Mouse (Mus musculus): ENCODE data around the gene Sf3a1.

The Sf3a1 gene

DNA sequence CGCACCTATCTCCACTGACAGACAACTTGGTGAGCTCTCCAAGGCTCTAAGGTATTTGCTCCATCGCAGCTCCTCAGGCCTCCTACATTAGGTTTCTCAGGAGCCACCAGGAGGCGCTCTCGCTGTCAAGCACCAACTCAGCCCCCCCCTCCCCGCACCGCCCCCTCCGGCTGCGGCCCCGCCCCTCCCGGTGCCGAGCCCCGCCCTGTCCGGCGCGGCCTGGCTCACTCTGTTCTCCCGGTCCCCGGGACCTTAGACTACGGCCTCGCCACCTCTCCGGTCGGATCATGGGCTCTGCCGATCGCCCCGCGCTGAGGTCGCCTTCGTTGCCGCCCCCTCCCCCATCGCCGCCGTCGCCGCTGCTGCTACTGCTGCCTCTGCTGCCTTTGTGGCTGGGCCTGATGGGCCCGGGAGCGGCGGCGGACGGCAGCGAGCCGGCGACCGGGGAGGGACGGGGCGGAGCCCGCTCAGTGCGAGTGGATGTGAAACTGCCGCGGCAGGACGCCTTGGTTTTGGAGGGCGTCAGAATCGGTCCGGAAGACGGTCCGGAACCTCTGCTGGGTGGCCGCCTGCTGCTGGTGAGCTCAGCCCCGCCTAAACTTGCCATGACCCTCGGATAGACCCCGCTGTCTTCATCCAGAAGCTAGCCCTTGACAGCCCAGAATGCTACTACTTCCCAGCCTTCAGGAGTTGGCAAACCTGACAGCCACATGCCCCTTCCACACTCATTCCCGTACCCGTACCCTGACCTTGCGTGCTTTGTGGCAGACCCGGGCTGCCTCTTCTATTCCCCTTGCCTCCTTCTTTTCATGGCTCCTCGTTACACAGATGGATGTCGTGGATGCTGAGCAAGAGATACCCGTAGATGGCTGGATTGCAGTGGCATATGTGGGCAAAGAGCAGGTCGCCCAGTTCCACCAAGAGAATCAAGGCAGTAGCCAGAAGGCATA lies 24.9 kb upstream of the Sf3a1 start, which contains the start of gene Rnf215:
Rnf215 (plus strand) TSS at position 217 of the 950 bp plus-strand sequence.
- in situ Hi-C loops (cut with MboI, MseI): loop anchor here (5.0 to 10.0 kb wide), 3 partner anchors 38 to 440 kb away; partner anchors contain the start of gene Mtfp1

DNA sequence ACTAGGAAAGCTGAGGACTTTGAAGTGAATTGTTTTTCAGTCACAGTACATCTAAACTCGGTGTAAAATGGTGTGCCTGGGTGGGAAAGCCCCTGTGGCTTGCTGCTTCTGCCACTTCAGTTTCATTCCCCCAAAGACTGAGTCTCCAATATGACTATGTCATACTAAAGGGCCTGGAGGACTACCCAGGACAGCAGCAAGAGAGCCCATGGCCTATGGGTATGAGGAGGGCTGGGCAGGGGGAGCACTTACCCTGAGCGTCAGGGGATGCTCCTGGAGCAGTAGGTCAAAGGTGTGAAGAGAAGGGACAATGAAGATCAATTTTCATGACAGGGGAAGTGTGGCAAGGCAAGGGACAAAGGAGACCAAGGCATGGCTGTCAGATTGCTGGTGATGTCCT lies 21.2 kb upstream of the Sf3a1 start:
- in situ Hi-C loops (cut with MboI, MseI): loop anchor here (5.0 to 10.0 kb wide), 3 partner anchors 42 to 436 kb away; partner anchors contain the start of gene Mtfp1

DNA sequence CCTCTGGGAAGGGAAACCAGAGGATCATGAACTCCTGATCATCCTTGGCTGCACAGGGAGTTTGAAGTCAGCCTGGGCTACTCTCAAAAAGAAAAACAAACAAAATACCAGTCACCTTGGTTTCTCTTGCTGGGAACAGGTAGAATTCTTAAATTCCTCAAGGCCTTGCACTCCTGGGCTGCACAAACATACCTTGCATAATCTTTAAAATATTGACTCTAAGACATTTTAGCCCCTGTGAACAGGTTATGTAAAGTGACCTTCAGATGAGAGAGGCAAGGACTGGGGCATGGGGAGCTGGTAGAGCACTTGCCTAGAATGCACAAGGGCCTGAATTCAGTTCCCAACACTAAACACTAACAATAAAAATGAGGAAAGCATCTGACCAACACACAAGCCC lies 18.6 kb upstream of the Sf3a1 start:
- in situ Hi-C loops (cut with MboI, MseI): no loop called here

DNA sequence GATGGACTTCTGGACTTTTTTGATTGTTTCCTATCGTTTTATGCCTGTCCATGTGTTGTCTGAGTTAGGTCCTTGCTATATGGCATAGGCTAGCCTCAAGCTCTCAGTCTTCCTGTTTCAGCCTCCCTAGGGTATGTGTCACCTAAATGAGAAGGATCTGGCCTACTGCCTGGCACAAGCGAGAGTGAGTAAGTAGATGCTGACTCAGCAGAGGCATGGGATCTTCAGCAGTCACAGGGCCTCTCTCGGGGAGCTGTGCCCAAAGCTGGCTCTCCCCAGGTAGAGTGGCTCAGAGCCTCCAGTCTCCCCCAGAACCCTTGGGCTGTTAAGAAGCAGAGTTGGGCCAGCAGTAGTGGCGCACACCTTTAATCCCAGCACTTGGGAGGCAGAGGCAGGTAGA lies 17.8 kb upstream of the Sf3a1 start:
- in situ Hi-C loops (cut with MboI, MseI): no loop called here

DNA sequence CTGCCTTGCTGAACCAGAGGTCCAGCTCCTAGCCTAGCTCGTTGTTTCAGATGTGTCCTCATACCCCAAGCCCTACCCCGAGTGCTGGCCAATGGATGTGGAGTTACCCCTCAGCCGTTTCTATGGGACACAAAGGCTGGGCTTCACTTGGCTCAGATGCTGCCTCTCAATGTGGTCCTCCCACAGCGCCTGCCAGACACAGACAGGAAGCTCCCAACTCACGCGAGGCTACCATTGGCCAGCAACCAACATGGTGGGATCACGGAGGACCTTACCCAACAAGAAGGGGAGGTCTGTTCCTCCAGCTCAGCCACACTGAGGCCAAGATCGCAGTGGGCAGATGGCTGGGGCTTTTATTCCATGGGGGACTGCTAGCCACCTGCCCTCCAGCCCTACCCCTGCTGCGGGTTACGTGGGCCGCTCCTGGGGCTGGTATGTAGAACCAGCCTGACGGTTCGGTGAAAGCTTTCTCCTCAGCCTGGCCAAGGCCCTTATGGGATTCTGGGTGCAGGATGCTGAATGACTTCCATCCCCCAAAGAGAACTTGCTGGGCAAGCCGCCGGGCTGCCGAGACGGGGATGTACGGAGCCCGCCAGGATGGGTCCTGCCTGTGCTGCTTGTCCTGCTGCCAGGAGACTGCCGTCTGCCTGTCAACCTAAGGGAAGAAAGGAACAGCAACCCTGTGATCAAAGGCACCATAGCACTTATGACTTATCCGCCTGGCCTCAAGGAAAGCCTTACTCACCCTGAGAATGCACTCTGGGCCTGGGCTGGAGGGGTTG lies 16.7 kb upstream of the Sf3a1 start:
- in situ Hi-C loops (cut with MboI, MseI): no loop called here

DNA sequence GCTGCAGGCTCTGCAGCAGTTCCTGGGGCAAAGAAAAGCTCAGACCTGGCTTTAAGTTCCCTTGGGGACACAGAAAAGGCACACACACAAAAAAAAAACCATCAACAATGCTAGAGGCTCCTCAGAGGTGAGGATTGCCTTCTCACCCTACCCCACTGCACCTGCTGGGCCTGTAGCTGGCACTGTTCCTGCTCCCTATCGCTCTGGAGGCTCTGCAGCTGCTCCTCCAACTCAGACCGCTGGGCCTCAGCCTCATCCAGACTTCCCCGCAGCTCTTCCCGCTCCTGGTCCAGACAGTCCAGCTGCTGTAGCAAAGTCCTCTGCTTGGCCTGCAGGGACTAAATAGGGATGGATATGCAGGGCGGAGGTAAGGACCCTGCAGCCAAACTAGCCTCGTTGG lies 13.8 kb upstream of the Sf3a1 start:
- in situ Hi-C loops (cut with MboI, MseI): no loop called here

DNA sequence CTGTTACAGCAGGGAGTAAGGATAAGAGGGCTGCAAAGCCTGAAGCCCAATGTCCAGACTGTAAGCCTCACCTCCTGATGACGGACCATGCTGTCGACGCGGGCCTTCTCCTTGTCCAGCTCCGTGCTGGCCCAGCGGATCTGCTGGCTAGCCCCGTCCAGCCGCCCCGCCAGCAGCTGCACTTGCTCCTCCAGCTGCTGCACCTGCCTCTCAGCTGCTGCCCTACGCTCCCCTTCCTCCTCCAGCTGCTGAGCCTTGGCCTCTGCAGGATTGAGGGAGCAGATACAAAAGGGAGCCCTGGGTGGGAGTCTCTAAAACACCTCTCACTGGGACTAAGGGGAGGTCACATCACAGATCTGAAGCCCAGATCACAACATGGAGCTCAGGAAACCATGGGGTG lies 13.1 kb upstream of the Sf3a1 start:
- in situ Hi-C loops (cut with MboI, MseI): no loop called here

DNA sequence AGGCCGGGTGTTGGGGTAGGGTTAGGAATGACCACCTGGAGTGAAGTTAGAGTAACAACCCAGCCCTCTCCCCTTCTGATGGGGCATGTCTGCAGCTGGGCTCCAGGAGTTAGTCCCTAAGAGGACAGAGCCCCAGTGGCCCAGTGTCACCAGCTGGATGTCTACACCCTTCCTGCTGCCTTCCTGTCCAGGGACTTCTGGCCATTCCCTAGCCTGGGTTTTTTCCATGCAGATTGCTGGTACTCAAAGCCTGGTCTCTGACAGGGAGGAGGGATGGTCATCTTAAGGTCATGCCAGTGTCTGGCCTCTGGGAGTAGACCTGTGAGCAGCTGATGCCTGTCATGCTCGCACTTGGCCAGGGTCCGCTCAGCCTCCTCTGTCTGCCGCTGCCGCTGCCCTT lies 12.0 kb upstream of the Sf3a1 start:
- in situ Hi-C loops (cut with MboI, MseI): no loop called here

DNA sequence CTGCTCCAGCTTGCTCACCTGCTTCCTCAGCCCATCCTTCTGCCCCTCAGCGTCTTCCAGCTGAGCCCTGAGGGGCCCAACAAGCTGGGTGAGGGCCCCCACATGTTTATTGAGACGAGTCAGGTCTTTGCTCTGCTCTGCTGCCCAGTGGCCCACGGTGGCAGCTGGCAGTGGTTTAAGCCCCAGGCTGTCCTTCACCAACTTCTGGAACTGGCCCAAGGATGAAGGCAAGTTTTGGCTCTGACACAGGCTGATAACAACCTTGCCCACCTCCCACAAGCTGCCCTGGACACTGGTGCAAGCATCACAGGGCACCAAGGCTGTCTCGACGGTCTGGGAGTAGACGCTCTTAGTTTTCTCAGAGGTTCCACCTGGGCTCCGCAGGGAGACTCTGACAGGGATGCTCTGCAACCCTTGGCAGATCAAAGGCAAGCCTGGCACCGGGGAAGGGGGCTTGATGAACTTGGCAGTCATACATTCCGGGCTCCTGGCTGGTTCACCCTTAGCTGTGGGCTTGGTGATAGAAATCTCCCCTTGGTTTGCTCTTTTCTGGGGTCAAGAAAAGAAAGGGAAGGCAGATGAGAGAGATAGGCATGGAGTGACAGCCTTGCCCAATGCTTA lies 11.5 kb upstream of the Sf3a1 start:
- in situ Hi-C loops (cut with MboI, MseI): no loop called here

DNA sequence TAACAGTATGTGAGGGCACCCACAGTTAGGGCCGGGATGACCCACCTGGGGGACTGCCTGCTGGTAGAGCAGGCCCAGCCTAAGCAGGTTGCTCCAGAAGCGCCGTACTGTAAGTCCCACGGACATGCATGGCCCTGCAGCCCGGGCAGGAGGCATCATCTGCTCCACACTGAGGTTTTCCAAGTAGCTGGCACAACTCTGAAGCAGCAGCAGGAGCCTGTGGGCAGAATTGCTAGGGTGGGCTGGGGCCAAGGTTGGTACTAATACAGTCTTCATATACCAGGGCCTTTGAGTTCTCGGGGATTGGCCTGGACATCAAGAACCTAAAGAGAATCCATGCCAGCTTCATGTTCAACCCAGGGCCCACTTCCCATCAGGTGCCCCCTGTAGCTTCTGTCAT lies 10.3 kb upstream of the Sf3a1 start:
- in situ Hi-C loops (cut with MboI, MseI): no loop called here

DNA sequence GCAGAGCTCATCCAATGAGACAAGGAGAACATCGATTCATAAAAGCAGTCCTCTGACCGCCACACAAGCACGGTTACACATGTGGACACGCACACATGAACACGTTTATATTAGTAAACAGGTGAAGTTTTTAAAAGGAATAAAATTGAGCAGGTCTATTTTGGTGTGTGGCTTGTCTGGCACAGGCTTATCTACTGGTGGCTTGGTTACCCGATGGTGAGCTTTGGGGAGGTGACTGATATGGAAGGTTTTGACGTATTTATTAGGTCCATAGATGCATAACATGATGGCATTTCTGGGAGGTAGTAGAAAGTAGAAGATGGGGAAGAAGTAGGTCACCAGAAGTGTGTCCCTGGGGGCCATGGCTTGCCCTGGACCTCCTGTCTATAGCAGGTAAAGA lies 6.5 kb upstream of the Sf3a1 start:
- in situ Hi-C loops (cut with MboI, MseI): no loop called here

DNA sequence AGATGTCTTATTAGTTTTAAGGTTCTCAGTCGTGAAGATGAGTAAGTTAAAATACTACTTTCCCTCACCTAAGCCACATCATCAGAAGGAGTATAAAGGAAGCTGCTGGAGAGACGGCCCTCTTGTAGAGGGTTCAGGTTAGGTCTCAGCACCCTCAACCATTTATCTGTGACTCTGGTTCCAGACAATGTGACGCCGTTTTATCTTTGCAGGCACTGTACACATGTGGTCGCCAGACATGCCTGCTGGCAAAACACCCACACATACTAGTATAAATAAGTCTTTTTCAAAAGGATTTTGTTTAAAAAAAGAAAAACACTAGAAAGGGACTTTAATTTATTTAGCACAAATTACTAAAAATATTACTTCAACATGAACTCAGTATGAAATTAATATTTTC lies 4.5 kb upstream of the Sf3a1 start:
- in situ Hi-C loops (cut with MboI, MseI): no loop called here

DNA sequence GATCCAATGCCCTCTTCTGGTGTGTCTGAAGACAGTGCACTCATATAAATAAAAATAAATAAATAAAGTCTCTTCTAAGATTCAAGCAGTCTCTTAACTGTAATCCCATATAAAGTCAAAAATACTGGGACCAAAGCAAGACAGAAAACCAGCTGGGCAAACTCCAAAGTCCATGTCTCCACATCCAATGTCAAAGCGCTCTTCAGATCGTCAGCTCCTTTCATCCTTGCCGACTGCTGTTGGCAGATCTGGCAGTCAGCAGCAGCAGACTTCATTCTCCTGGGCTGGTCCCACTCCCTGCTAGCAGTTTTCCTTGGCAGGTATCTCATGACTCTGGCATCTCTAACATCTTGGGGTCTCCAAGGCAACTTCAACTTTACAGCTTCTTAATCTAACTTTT lies 1.5 kb upstream of the Sf3a1 start:
- in situ Hi-C loops (cut with MboI, MseI): no loop called here

DNA sequence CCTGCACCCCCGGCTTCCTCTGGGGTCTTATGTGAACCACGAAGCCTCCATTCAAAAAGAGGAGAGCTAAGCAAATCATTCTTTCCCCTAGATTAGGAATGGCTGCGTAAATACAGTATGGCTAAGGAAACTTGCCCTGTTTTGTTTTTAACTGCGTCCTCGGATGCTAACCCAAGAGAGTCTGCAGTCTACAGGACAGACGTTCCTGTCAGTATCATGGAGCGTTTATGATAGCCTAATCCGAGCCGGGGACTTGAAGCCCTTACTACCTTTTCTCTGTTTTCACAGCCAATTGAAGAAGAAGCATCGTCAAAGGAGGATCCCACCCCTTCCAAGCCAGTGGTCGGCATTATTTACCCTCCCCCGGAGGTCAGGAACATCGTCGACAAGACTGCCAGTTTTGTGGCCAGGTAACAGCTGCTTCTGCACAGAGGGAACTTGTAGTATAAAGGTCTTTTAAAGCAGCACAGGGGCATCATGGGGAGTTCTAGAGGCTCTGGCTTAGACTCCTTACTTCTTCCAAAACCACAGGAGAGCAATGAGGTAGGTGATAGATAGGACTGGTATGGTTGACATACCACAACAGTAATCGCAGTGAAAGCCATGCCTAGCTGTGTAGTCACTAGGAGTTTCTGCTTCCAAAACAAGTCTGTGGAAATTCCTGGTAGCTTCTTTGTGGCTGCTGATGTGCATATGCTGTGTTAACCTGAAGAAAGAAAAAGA lies 769 bp downstream of the Sf3a1 start:
- in situ Hi-C loops (cut with MboI, MseI): no loop called here

DNA sequence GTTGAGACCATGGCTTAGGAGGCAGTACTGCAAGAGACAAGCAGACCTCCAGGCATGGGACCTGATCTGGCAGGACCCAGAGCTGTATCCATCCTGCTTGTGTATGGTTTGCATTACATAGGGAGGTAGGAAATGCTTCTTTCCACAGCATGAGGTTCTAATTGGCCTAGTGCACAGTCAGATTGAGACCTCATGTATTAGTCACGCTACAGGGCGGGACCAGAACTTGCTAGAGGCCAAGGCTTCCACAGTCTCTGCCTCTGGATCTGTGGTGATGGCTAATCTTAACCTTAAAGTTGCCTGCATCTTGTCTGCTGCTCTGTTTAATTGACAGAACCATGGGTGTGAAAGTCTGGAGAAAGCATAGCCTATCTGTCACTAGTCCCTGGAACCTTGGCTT lies 4.6 kb downstream of the Sf3a1 start:
- in situ Hi-C loops (cut with MboI, MseI): no loop called here

DNA sequence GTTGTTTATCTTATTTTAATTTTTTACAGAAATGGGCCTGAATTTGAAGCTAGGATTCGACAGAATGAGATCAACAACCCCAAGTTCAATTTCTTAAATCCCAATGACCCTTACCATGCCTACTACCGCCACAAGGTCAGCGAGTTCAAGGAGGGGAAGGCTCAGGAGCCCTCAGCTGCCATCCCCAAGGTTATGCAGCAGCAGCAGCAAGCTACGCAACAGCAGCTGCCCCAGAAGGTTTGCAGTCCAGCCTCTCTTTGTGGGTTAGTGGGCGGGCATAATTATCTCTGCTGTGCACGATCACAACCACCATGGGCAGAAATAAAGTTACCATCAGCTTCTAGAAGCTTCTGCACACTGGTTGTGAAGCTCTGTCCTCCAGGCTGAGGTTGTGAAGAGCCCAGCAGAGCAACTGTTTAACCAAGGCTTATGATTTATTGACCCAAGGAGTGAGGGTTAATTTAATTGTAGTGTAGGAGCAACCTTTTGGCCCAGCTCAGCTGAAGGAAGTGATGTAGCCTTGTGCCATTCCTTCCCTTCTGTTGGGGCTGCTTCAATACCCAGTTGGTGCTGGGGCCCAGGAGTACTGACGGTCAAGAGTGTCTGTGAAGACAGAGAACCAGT lies 6.4 kb downstream of the Sf3a1 start:
- in situ Hi-C loops (cut with MboI, MseI): no loop called here

DNA sequence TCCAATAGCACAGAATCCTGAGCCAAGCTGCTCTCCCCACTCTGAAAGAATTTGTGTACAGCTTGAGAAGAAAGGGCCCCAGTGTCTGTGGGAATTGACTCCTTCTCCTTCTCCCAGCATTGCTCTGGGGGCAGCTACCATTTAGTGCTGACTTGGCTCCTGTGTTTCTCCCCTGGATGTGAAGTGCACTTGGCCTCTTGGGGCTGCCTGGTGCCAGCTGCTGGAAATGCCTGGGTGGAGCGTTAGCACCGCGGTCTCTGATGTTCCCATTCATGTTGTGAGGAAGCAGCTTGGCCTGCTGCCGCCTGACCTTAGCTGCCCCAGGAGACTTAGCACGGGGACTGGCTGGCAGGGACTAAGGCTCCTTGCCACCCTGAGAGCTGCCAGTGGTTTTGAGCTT lies 14.4 kb downstream of the Sf3a1 start:
- in situ Hi-C loops (cut with MboI, MseI): loop anchor here (5.0 kb wide), 1 partner anchor 38 kb away; no protein-coding TSS in a partner anchor

DNA sequence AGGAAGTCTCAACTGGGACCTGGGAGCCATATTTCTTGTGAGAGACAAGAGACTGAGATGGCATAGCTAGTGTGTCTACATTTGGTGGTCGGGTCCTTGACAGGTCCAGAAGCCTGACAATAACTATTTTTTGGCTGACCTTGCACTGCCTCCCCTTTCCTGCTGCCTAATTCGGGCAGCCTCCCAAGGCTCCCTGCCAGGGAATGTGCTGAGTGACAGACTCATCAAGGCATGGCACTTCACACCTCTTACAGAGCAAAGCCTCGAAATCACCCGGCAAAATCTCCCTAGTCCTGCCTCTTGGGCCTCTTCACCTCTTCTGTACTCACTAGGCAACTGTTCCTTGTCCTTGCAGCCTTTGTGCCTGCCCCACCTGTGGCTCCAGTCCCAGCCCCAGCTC lies 17.6 kb downstream of the Sf3a1 start:
- in situ Hi-C loops (cut with MboI, MseI): no loop called here

DNA sequence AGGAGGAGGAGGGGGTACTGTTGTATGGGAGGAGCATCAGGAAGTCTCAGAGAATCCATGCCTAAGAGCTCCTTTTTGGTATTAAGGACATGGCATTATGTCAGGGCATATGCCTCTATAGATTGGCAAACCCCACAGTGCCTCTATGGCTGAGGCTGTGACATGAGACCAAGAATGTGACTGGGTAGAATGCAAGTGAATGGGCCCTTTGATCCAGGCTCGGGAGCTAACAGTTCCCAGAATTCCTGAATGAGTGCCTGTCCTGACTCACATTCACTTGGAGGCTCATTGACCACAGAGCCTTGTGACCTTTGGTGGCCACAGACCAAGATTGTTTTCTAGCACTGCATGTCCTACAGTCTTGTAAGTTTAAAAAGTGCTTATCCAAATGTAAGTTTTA lies 21.9 kb downstream of the Sf3a1 start:
- in situ Hi-C loops (cut with MboI, MseI): no loop called here

DNA sequence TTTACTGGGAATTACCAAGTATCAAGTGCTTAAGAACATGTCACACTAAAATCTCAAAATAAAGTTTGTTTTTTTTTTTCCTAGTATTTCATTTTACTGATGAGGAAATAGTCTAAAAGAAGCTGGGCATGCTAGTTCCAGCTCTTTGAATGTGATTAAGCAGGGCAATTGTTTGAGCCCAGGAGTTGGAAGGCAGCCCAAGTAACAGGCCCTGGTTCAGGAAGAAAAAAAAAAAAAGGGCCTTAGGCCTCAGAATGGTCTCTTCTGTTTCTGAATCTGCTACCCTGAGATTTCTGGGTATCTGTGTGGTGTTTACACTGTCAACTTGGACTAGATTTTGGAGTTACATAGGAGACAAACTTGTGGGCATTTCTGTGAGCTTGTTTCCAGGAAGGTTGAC lies 23.4 kb downstream of the Sf3a1 start:
- in situ Hi-C loops (cut with MboI, MseI): no loop called here
